Mouse (Mus musculus): Measurements from ENCODE around the gene Traf3ip1.
A peak's percentile ranks its signal among the peaks of the same experiment; 100 is the strongest.

Gene Traf3ip1

DNA sequence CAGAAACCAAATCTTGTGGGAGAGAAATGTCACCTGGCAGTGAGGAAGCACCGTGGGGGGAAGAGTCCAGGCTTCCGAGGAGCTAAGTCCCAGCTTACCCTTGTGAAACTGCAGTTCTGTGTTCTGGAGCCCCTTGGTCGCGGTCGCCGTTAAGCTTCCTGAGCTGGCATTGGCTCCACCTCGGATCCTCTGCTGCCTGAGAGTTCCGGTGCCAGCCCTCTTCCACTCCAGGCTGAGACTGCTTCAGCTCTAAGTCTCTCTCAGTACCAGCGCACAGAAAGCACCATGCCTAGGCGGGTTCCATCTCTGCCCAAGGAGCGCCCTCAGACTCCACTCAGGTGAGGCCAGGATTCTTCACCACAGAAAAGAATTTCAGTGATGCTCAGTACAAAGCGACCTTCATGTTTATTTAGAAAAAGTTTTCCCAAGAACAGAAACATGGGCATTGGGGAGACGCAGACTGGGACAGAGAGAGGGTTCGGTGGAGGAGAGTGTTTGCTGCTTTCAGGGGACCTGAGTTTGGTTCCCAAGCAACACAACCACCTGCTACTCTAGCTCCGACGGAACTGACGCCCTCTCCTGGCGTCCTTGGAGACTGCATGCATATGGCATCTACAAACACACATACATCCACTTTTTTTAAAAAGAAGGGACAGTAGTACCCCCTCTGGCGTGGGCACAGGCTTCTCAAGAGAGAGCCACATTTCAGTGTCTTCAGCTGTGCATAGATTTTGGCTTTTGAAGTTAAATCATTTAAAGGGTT lies 39.7 kb downstream of the Traf3ip1 start:
- DNase-seq (ENCODE audit: low read depth): no peak

DNA sequence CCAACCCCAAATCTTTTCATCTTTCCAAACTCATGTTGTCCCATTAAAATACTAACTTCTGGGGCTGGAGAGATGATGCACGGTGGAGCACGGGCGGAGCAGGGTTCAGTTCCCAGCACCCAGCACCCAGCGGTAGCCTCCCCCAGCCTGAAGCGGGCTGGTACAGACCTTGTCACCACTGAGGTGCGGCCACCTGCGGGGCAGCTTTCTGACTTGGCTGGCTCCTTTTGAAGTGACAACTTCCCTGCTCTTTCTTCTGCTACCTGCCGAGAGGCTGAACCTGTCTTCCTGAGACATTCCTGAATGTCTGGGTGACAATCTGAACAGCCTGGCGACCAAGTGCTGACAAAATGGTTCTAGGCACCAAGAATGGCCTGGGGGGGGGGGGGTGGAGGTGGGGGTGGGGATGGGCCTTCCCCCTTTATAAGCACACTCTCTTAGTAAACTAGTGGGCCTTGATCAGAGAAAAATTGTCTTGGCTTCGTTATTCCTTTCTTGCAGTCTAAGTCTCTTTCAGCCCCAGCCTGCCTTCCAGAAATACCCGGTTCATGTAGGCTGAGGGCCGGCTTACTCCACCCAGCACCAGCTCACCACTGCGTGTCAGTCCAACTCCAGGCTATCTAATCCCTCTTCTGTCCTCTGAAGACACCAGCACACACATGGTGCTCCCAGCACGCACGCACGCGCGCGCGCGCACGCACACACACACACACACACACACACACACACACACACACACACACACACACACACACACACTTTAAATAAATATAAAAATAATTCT lies 43.5 kb downstream of the Traf3ip1 start:
- no peak for DNase-seq (ENCODE audit: low read depth)

DNA sequence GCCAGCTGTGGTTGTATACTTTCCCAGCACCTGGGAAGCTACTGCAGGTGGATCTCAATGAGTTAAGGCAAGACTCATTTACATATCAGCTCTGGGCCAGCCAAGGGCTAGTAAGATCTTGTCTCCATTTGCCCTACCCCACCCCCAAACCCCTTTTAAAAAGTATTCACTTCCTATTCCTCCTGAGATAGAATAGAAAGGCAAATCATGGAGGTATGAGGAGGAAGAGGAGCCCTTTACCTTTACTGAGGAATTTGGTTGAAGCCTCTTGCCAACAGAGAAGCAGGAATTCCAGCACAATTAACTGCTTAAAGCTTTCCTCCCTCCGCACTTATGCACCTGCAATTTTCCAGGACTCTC lies 44.1 kb downstream of the Traf3ip1 start:
- DNase-seq (ENCODE audit: low read depth): no peak

DNA sequence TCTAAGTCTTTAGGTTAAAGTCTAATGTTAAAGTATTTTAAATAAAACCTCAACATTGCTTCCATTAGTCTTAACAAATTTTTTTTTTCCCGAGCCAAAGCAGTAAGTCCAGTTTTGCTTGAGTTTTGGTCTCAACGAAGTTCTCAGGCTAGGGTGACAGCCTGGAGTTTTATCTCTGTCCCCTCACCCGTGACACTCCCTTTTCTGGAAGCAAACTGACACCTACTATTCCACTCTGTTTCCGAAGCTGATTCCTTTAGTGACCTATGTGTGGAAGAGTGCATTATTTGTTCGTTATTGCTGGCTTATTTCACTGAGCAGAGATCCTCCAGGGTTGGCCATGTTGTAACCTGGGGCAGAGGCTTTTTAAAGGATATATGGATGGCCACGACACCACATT lies 44.8 kb downstream of the Traf3ip1 start:
- DNase-seq (ENCODE audit: low read depth): no peak

DNA sequence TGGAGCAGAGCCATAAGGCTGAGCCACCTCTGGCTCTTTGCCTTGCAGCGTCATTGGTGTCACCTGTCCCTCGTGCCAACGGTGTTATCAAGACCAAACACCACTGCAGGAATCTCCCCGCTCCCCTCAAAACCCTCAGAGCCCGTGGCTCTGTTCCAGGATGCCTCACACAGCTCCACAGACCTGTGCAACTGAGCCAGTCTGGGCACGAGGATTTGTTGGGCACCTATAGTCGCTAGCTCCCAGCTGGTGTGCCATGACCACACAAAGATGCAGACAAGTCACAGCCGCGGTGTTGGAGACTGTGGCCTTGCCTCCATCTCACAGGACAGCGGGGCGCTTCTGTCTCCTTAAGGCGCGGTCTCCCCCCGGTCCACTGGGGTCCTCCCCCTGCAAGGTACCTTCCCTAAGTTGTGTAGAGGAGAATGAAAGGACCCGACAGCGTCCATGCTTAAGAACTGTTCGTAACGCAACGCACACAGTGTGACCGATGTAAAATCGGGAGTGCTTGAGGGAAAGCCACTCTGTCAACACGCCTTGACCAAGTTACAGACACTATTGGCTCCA lies 45.3 kb downstream of the Traf3ip1 start:
- DNase-seq (ENCODE audit: low read depth): no peak

DNA sequence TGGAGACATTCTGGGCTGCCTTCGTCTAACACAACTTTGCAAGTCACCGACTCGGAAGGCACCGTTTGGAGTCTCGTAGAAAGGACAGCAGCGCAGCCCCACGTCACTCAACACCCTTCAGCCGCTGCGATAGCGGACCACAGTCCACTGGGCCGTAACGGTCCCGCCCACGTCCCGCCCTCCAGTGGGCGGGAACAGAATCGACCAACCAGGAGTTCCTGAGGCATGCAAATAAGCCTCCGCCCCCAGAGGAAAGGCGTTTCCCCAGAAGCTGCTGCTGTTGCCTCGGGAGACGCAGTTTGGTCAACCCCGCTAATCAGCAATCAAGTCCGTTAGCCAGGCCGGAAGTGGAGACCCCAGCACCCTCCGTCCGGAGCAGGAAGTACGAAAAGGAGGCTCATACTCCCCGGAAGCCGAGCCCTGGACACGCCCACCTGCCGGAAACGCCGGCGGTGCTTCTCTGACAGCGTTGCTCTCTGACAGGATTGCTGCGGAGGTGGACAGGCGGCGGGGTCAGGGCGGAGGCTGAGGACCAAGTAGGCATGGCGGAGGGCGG lies 45.9 kb downstream of the Traf3ip1 start, which contains the start of gene Asb1:
Gene Asb1, plus strand, starts transcription at position 274 of the 556 bp plus-strand sequence.
- DNase-seq (ENCODE audit: low read depth): peak; percentile 95

DNA sequence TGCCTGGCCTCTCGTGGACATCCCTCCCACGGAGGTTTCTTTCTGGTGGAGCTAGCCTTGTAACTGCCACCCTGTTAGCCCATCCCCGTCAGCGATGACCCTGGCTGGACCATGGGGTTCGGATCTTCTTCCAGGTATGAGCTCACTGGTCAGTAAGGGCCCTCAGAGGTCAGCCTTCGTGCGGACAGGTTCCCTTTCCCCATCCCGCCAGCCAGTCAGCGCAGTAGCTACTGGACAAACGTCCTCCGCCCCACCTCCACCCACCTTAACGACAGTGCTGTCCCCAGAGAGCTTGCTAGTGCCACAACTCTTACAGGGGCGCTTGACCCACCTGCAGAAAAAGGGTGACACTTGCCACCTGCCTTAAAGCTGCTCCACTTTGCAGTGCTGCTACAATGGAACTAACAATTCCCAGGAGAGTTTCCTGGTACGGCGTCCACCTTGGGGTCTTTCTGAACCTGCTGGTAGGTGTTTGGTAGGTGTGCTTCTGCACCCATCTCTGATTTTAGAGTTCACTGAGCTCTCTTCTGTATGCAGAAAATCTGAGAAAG lies 46.7 kb downstream of the Traf3ip1 start:
- no peak for DNase-seq (ENCODE audit: low read depth)

DNA sequence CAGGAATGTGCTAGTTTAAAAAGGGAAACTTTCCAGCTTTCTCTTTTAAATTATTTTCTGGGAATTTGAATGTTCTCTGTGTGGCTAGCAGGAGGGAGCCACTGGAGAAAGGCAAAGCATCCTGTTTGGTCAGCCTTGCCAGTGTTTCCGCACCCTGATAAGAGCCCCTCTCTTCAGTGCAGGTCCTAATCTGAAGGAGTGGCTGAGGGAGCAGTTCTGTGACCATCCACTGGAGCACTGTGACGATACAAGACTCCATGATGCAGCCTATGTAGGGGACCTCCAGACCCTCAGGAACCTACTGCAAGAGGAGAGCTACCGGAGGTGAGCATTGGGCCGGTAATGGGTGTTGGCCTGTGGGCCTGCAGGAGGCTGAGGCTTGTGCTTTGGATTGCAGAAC lies 49.5 kb downstream of the Traf3ip1 start:
- DNase-seq (ENCODE audit: low read depth): no peak

DNA sequence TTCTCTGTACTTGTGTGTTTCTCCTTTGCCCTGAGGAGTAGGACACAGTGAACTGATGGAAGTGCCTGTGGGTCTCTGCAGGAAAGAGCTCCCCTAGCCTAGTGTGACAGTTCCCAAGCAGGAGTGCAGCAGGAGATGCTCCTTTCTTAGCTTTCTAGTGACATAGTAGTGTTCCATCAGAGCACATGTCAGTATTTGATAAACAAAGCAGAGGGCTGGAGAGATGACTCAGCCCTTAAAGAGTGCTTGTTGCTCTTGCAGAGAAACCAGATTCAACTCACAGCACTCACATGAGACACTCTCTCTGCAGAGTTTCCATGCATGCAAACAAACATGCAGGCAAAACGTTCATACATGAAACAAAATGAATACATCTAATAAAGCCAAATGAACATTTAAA lies 50.8 kb downstream of the Traf3ip1 start:
- no peak for DNase-seq (ENCODE audit: low read depth)

DNA sequence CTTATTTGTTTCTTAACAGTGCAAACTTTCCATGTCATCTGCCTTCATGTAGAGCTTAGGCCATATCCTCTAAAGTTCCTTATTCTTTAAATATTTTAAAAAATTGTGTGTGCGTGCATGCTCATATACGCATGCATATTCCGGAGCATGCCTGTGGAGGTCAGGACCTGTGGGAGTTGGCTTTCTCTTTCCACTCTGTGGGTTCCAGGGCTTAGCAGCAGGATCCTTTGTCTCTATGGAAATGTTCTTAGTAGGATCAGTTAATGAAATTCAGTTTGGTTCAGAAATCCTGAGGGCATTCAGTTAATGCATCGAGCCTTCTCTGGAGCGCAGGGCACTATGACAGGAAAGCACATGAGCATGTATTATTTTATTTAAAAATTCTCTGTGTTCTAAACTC lies 53.1 kb downstream of the Traf3ip1 start:
- DNase-seq (ENCODE audit: low read depth): no peak

DNA sequence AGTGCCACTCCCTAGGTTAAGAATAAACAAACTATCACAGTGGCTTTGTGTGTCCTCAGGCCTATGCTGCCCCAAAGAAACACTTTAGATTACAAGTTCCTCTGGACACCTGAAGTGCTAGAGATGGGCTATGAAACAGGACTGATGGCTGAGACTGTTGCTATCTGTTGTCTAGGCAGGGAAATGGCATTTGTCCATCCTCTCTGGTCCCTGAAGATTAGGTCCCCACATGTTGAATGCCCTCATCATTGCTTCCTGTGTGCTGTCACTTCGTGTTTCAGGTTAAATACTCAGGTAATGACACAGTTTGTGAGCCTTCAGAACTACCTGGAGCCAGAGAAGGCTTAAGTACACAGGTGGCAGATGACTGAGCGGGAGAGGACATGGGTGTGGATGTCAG lies 54.6 kb downstream of the Traf3ip1 start:
- no peak for DNase-seq (ENCODE audit: low read depth)

DNA sequence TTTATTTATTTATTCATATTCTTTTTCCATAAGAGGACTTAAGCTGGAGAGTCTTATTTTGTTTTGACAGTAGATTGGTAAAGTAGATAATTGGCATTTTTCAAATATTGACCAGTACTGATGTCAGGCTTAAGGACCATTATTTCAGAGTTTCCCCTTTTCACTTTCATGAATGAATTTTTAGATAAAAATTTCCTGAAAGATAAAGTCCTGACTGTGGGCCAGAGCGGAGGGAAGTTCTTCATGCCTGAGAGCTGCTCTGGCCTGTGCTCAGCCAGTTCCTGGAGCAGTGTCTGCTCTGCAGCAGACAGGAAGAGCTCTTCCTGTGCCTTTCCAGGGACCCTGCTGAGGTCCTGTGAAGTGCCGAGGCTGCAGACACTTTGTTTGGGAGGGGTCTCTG lies 62.7 kb downstream of the Traf3ip1 start:
- DNase-seq (ENCODE audit: low read depth): no peak

DNA sequence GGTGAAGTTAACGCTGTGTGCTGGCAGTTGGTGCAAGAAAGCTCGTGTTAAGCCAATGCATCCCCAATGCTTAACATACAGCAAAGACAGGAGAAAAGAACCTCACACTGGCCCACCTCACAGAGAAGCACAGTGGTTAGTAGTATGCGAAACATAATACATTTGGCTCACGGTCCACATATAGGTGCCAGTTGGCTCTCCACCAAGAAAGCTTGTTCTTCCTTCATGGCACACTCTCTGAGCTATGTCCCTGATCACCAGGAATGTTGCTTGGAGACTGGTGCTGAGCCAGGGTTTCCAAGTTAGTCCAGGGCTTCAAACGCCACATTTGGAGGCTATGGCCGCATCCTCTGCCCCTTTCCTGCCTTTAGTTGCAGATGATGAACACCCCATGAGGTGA lies 66.8 kb downstream of the Traf3ip1 start:
- DNase-seq (ENCODE audit: low read depth): no peak

DNA sequence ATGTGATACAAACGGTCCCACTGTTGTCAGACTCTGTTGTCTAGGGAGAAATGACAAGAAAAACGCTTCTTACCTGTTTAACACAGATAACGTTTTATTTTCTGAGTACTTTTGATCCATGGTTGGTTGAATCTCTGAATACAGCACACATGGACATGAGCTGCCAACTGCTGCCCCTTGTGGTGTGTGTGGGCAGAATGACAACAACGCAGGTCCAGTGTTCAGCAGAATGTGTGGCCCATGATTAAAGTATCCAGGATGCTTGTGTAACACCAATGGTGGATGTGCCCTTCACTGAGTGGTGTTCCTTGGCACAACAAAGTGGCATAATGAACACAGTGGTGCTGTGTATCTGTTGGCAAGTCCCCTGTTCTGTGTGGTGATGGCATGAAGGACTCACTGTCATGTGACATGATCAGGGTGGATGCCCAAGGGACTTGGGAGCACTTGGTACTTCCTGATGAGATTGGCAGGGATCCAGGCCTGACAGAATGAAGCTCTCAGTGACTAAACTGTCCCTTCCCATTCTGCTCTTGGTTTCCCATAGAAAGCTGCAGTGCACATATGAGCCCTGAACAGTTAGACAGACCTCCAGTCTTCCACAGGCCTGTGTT lies 68.6 kb downstream of the Traf3ip1 start:
- no peak for DNase-seq (ENCODE audit: low read depth)

DNA sequence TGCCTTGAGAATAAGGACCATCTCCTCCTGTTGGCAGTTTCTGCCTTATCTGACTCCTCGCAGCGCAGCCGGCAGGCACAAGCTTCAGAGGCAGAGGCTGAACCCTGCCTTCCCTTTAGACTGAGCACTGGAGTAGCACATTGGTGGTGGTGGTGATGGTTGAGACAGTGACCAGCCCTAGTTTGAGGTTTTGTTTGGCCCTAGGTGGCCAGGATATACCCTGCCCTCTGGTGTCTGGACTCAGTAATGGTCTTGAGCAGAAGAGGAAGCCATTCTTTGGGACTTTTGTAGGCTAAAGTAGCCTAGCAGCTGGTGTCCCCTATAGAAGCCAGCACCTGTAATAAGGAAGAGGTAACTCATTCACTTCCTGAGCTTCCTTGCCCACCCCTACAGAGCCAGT lies 69.6 kb downstream of the Traf3ip1 start:
- no peak for DNase-seq (ENCODE audit: low read depth)

DNA sequence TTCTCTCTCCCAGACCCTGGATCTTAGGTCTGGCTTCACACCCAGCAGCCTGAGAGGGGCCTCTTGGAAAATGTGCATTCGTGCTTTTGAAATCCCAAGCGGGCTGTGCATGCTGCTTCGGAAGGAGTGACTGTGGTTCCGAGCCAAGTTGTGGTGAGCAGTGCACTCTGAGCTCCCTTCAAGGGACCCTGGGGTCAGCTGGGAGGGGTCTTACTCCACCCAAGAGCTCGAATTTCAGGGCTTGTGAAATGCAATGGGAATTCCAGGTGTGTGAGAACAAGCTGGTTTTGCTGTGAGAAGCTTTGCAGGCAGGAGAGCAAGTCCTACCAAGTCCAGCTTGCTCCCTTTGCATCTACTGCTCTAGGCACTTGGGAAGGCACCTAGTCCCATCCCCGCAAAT lies 70.2 kb downstream of the Traf3ip1 start:
- no peak for DNase-seq (ENCODE audit: low read depth)

DNA sequence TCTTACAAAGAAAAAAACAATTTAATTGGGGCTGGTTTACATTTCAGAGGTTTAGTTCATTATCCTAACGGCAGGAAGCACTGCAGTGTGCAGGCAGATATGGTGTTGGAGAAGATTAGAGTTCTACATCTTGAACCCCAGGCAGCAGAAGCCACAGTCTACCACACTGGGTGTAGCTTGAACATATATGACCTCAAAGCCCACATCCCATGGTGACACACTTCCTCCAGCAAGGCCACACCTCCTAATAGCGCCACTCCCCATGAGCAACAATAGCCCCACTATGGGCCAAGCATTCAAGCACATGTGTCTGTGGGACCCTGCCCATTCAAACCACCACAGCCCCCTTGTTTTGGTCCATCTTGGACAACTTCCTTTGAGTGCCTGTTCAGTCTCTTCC lies 72.8 kb downstream of the Traf3ip1 start:
- no peak for DNase-seq (ENCODE audit: low read depth)

DNA sequence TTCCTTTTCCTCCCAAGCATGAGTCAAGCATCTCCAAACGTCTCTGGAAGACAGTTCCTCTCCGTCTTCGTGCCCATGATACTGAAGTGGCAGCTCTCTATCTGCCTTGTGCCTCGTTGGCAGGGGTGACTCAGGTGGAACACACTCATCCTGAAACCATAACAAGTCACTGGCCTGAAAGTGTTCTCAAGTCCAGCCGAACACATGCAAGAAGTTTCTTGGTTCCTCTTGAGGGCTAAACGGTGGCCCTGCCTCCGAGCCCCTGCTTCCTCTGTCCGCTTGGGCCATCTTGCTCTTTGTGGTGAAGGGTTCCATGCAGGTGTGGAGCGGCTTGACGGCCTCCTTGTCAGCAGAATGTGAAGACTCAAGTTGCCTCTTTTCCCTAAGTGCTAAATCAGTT lies 78.0 kb downstream of the Traf3ip1 start:
- no peak for DNase-seq (ENCODE audit: low read depth)

DNA sequence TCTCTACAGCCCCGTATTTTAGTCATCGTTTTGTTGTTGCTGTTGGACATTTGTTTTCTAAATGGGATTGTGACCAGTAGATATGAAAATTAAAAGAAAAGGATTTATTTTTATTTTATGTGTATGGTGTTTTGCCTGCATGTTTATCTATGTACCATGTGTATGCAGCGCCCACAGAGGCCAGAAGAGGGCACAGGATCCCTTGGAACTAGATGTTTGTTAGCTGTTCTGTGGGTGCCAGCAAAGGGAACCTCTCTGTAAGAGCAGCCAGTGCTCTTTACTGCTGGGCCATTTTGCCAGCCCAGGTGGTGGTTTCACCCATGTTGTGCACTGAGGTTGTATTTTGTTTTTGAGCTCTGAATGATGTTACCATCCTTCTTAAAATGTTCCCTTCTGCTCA lies 79.8 kb downstream of the Traf3ip1 start:
- DNase-seq (ENCODE audit: low read depth): no peak

DNA sequence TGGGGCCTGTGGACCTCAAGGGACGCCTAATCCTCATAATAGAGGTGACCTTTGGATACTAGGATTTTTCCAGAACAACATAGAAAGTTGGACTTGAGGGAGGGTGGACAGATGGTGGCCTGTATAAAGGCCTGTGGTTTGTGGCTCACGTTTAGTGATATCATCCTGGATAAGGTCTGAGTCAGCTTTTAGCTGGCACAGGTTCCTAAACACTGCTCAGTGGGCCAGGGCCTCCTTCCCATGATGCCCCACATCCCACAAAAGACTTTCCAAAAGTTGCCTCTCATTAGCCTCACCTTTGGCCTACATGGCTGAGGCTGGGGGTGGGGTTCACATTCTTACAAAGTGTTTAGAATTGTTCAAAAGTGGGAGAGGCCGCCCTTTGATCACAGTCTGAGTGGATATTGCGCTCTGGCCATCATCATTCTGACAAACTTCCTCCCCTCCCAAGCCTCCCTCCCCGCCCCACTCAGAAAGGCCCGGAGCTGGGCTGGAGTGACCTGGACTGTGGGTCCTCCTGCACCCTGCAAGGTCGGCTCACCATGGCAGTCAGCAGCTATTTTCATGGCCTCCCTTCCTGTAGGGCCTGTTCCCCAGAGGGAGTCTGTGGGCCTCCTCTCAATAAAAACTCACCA lies 83.6 kb downstream of the Traf3ip1 start:
- no peak for DNase-seq (ENCODE audit: low read depth)

All from c-Kit-positive CD71-negative TER-119-negative erythroid progenitor cells, embryonic 14.5 days (primary cell).